Mouse (Mus musculus): ENCODE measurements around the gene Tbxa2r.

The Tbxa2r gene

DNA sequence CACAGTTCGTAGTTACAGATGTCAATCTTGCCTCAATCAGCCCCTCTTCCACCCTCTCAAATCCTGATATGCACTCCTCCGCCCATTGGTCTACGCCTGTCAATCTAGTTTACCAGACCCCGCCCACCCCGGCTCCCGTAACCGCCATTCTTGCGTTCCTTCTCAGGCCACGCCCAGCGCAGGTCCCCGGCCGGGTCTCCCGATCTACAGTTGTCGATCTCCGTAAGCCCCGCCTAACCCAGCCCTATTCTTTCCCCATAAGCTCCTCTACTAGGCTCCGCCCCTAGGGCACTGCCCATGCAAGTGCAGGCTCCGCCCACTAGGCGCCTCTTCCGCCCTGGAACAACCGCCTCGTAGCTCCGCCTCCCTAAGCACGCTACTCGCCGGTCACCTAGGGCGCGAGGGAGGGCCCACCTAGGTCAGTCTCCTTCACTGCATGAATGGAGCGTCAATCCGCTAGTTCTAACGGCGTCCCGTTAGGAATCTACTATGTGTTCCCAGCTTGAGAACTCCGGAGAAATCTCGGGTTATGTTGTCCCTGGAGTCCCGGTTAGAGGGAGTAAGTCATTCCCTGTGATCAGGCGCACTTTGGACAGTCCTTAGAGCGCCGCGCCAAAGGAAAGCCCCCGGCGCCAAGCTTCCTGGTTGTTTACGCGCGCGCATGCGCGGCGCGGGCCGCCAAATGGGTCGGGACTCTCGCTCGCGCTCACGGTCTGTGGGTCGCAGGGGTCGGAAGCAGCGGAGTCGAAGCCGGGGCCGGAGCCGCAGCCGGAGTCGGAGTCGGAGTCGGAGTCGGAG lies 7.8 kb upstream of the Tbxa2r start, which contains the start of gene Cactin:
TSS of gene Cactin (plus strand) at position 554 of the 798 bp plus-strand sequence.
- peak; percentile 100 for DNase-seq (ENCODE audit: low read depth, low spot score)

DNA sequence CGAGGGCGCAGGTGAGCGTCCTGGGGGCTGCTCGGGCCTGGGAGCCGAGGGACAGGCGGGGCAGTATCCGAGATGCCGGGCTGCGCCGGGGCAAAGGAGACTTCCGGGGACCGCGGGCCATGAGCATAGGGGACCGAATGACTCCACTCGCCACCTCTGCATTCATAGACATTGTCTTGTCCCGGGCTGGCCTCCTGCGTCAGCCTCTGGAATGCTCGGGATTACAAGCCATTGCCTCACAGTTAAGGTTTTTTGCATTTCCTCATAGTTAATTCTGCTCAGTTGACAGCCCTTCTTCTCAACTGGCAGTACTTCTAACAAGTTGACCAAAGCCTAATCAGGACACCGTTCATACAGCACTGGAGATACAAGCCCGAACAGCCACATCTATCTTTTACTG lies 7.1 kb upstream of the Tbxa2r start:
- DNase-seq (ENCODE audit: low read depth, low spot score) = no peak

DNA sequence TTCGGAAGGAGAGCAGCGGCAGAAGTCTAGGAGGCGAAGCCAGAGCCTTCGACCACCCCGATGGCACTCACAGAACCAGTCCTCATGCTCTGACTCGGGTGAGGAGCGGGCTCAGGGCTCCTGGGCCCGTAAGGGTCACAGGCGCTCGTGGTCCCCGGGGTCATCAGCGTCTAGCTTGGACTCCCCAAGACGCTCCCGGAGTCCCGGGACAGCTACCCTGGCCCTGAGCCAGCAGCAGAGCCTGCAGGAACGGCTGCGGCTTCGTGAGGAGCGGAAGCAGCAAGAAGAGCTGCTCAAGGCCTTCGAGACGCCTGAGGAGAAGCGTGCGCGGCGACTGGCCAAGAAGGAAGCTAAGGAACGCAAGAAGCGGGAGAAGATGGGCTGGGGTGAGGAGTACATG lies 6.1 kb upstream of the Tbxa2r start:
- no peak for DNase-seq (ENCODE audit: low read depth, low spot score)

DNA sequence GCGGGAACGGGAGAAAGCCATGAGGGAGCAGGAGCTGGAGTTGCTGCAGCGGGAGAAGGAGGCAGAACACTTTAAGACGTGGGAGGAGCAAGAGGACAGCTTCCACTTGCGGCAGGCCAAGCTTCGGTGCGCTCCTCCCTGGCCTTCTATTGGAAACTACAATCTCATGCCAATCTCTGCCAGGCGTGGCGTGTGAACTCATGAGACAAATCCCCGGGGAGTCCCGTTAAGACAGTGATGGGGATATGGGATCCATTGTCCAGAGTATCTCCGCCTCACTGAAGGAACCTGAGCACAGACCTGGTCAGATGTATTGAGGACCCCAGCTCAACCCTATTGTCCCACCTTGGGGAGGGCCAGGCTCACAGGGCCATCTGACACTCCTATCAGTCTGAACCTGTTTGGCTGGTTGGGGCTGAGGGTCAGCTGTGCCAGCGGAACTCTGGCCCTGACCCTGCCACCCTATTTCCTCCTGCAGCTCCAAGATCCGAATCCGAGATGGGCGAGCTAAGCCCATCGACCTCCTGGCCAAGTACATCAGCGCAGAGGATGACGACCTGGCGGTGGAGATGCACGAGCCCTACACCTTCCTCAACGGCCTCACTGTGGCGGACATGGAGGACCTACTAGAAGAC lies 5.3 kb upstream of the Tbxa2r start:
- no peak for DNase-seq (ENCODE audit: low read depth, low spot score)

DNA sequence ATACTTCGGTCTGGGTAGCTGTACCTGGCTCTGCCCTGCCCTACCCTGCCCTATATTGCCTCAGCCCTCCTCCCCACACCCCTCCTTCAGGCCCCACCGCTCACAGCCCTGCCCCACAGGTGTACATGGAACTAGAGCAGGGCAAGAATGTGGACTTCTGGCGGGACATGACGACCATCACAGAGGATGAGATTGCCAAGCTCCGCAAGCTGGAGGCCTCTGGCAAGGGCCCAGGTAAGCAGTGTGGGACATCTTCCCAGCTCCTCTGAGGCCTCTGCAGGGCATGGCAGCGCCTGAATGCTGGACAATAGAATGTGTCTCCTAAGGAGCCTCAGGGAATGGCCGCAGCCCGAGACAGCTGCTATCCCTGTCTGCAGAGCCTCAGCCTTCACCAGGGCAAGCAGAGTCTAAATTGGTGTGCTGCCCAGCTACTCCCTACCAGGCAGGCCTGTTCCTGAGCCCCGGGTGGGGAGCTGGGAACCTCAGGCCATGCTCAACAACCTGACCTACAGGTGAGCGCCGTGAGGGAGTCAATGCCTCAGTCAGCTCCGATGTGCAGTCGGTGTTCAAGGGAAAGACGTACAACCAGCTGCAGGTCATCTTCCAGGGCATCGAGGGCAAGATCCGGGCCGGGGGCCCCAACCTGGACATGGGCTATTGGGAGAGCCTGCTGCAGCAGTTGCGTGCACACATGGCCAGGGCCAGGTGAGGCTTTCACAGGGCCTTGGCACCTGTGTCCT lies 4.6 kb upstream of the Tbxa2r start:
- no peak for DNase-seq (ENCODE audit: low read depth, low spot score)

DNA sequence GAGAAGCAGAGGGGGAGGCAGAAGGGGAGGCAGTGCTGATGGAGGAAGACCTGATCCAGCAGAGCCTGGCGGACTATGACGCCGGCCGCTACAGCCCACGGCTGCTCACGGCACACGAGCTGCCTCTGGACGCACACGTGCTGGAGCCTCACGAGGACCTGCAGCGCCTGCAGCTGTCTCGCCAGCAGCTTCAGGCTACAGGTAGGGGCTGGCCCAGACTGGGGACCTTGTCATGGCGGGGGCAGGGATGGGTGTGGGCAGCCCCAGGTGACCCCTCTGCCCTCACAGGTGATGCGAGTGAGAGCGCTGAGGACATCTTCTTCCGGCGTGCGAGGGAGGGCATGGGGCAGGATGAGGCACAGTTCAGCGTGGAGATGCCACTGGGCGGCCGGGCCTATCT lies 3.4 kb upstream of the Tbxa2r start:
- no peak for DNase-seq (ENCODE audit: low read depth, low spot score)

DNA sequence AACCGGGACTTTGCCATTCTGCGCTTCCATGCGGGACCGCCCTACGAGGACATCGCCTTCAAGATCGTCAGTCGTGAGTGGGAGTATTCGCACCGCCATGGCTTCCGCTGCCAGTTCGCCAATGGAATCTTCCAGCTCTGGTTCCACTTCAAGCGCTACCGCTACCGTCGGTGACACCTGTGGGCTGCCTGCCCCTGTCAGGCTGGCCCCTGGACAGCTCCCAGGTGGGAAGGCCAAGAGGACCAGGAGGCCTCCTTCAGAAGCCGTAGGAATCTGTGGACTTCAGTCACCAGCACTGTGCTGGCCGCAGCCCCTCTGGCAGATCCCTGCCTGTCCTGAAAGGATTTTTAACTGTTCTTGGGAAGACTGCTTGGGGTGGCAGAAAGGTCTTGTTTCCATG lies 2.8 kb upstream of the Tbxa2r start:
- DNase-seq (ENCODE audit: low read depth, low spot score) = no peak

DNA sequence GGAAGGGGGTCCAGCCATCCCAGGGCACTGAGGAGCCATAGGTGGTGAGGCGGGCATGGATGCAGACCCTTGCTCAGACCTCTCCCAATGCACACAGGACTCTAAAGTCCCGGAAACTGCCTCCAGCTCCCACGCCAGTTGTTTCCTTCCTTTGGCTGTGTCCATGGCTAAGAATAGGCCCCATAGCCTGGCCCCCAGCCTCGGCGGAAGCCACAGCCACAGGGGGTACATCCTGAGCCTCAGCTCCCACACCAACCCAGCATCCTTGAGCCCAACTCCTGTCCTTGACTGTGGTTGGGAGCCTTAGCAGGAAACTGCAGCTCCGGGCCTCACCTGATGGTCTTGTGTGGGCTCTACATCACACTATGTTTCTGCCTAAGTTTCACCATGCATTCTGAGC lies 1.7 kb upstream of the Tbxa2r start:
- DNase-seq (ENCODE audit: low read depth, low spot score) = no peak

DNA sequence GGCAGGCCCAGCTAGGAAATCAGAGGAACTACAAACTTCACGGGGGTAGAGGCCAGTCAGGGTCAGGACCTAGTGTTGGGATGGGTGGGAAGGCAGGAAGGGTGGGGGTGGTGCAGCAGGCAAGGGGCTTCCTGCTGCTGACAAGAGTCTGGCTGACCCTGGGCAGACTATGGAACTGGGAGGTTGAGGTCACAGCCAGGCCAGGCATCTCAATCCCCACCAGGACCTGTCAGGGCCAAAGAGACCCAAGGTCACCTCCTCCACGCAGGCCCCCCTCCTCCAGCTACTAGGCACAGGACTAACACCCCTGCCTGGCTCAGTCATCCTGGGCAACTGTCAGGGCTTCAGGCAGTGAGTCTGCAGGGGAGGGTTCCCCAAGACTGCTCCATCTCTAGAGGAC lies 572 bp upstream of the Tbxa2r start:
- DNase-seq (ENCODE audit: low read depth, low spot score) = no peak

DNA sequence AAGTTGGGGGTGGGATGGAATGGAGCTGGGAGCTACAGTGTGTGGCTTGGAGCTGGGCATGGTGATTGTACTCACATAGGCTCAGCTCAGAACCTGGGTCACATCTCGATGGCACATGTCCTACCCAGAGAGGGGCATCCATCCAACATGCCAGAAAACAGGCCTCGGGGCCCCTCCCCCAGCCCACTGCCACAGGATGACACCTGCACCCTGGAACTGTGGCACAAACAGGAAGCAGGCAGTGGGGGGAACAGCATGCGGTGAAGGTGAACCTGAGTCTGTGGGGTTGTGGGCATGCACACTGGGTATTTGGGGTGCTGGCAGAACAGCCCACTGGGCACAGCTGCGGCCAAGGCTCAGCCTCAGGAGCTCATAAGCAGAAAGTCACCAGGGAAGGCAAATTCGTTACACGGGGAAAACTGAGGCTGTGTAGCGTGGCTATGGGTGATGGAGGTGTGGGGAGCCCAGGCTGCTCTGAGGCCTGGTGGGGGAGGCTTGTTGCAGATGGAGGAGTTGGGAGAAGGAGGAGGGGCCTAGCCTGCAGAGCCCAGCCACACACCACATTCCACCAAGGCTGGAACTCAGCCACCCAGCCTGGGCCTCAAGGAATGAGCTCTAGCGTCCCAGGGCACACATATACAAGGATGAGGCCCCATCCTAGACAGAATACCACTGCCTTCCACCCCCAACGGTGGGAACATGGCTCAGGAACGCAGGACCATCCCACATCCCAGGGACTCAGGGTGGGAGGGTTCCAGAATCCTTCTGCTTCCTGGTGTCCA lies 854 bp downstream of the Tbxa2r start:
- DNase-seq (ENCODE audit: low read depth, low spot score) = no peak

DNA sequence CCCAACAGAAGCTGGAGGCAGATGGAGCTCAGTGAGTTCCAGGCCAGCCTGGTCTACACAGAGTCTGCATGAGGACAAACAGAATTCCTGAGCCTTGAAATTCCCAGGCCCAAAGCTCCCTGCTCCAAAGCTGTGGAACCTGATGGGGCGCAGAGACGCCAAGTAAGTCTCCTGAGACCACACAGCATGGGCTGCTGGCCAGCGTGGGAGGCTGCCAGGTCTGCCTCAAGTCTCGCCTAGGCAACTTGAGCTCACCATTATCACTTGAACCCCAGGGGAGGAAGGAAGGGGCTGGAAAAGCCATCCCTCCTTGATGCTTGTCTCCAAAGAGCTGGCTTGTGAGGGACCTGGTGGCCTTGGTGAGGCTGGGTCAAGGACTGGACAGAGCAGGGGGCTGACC lies 1.5 kb downstream of the Tbxa2r start:
- DNase-seq (ENCODE audit: low read depth, low spot score) = no peak

DNA sequence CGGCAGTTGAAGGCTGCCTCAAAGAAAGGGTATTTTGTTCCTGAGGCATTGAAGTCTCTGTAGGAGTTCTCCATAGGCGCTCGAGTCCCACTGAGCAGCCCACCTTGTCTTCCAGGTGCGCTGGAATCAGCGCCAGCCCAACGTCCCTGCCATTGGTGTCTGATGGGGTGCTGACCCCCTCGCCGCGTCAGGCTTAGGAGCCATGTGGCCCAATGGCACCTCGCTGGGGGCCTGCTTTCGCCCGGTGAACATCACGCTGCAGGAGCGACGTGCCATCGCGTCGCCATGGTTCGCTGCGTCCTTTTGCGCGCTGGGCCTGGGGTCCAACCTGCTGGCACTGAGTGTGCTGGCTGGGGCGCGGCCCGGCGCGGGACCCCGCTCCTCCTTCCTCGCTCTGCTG lies 3.7 kb downstream of the Tbxa2r start:
- DNase-seq (ENCODE audit: low read depth, low spot score) = no peak

DNA sequence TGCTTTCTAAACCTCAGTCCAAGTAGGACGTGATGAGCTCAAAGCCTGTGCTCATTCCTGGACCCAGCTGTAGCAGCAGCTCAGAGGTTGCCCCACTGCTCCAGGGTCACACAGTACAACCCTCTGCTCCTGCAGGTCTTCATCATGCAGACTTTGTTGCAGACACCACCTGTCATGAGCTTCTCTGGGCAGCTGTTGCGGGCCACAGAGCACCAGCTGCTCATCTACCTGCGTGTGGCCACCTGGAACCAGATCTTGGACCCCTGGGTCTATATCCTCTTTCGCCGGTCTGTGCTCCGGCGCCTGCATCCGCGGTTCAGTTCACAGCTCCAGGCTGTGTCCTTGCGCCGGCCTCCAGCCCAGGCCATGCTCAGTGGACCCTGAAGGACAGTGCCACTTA lies 5.8 kb downstream of the Tbxa2r start:
- DNase-seq (ENCODE audit: low read depth, low spot score) = no peak

DNA sequence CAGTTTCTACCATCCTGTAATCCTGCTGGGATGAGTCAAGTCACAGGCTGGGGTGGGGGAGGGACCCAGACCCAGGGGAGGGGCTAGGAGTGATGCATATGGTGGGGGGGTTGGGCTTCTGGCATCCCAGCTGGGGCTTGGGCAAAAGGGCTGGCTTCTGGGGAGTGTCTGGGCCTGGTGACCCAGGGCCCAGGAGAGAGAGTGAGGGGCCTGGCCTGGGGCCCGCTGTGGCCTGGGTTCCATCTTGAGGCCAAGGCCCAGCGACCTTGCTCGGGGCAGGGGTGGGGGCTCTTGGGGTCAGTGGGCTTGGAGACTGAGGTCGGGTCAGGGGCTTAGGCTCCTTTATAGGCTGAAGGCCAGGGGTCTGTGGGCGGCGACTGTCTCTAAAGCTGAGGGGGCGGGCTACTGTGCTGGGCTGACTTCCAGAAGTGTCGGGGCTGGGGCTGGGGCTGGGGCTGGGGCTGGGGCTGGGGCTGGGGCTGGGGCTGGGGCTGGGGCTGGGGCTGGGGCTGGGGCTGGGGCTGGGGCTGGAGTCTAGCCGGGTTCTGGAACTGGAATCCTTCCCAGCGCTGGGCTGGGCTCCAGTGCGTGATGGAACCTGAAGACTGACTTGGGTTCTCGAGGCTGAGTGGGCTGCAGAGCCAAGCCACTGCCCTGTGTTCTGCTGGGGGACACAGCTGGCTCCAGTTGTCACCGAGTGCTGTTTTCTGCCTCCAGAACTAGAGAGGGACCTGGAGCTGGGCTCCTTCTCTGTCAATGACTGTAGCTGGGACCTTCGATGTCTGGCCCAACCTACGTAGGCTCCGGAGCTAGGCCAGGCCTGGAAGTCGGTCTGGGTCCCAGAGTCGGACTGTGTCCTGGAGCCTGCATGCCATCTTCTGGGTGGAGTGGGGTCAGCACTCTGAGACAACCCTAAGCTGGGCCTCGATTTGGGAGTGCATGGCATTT lies 7.1 kb downstream of the Tbxa2r start:
- peak; percentile 58 for DNase-seq (ENCODE audit: low read depth, low spot score)

DNA sequence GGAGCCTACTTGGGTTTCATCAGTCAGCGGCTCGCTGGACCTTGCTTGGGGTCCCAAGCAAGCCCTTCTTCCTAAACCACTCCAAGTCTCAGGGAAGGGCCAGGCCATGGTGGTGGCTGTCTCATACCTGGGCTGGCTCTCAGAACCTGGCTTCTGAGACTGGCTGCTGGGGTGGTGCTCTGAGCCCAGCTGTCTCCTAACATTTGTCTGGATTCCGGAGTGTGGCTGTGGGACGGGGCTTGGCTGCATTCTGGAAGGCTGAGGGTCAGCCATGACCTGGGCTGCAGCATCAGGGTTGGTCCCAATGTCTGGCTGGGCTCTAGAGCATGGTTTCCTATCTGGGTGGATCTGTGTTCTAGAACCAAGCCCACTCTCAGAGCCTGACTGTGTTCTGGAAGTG lies 8.0 kb downstream of the Tbxa2r start:
- DNase-seq (ENCODE audit: low read depth, low spot score) = no peak

DNA sequence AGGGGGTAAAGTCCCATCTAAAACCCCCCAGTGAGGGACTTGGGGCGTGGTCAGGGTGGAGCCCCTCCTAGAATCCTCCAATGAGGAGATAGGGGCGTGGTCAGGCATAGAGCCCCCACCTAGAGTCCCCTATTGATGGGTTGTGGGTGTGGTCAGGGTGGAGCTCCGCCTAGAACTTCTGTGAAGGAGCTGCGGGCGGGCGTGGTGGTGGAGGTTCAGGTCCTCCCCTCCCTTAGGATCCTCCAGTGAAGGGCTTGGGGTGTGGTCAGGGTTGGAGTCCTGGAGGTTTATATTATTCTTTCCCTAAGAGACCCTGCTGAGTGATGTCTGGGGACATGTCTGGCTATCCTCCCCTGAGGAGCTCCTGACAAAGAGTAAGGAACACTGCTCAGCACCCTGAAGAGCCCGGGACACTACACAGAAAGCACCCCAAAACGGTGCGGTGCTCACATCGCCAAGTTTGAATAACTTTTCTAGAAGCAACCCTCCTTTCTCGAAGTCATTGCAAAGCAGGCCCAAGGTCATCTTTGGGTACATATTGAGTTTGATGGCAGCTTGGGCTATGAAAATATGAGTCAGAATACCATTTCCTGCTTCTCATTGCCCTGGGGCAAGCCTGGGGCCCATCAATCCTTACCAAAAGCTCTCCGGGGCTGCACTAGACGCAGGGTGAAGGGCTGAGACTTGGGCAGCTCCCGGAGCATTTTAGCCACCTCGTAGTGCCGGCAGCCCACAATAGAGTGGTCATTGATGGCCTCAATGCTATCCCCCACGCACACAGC lies 12.2 kb downstream of the Tbxa2r start:
- DNase-seq (ENCODE audit: low read depth, low spot score) = peak; percentile 94

DNA sequence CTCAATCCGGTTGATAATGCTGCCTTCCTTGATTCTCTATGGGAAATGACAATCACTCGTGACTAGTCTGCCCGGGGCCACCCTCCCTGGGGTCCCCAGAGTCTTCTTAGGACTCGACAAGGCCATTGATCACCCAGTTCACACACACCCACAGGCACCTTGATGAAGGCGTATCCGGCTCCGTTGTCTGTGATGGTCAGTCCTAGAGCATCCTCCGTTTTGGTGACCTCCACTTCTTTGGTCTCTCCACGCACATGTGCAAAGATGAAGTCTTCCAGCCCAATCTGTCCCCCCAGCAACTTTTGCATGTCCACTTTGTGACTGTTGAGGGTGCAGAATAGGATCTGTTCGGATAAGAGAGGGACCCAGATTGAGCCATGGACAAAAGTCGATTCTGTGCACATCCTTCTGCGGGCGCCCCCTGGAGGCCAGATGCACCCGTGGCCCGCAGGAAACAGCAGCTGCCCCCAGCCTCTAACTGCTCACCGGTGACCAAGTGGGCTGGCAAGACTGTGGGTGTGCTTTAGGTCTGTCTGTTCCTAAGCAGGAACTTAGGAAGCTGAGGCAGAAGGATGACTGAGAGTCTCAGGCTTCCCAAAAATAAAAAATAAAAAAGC lies 12.9 kb downstream of the Tbxa2r start:
- DNase-seq (ENCODE audit: low read depth, low spot score) = peak; percentile 80

DNA sequence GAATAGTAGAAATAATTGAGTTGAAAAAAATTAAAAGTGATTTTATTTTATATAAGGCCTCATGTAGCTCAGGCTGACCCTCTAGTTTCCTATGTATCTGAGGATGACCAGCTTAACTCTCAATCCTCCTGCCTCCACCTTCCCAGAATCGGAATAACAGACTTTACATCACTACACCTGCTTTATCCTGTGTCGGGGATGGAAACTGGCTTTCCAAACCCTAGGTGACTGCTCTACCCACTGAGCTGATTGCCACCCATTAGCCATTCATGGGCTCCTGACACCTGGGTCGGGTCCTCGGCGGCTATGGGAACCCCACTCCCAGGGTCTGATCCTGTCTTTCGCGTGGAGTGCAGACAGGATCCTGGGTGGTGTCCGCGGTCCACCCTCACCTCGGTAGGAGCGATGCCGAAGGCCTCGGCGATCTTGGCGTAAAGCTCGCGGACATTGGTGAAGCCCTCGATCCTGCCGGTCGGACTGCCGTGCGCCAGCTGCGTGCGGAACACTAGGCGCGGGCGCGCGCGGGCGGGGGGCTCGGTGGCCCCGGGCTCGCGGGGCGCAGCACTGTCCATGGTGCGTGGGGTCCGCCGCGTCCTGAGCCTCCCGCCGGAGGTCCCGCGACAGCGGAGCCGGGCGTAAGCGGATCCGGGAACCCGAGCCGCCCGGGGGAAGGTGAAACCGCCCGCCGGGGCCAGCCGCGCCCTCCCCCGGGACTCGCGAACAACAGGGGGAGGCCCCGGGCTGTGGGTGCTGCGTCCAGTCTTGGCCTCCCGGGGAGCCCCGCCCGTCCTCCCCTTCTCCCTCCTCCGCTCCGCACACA lies 14.4 kb downstream of the Tbxa2r start, which contains the start of gene Gipc3:
TSS of gene Gipc3 (minus strand) at position 581 of the 820 bp plus-strand sequence.
- DNase-seq (ENCODE audit: low read depth, low spot score) = no peak
